In genomic region chr11:54815659-54816058, GRCm38 (mm10) we compare ENCODE assay signal across 32 mouse cellular contexts.
"Had no signal": no experiment of that assay in that cellular context is flagged by ENCODE, and none has a peak within 500 bp of the region (broad histone marks: within the 10 kb centered on the region; RNA-seq: fewer than 3 reads in every experiment).

No protein-coding gene starts in this region.

- H3K4me1 ChIP-seq: limb, embryonic 12.5 days; limb, embryonic 15.5 days; liver, embryonic 12.5 days; liver, embryonic 15.5 days; lung, embryonic 15.5 days had no signal

- H3K27ac ChIP-seq: limb, embryonic 10.5 days; limb, embryonic 12.5 days; limb, embryonic 13.5 days; limb, embryonic 15.5 days; liver, embryonic 12.5 days; liver, embryonic 13.5 days; liver, embryonic 14.5 days; liver, embryonic 15.5 days; lung, embryonic 15.5 days; macrophage; midbrain, embryonic 10.5 days; midbrain, embryonic 12.5 days; midbrain, embryonic 13.5 days; midbrain, embryonic 15.5 days; neural tube, embryonic 12.5 days had no signal

- DNase-seq: left cerebral cortex, postnatal 4 days; liver; liver, embryonic 13.5 days; liver, postnatal 0 days; lung, adult 18-20 months; lung, adult 2 months; lung, embryonic 14.5 days; lung, postnatal 10 days; lung, postnatal 14 days; lung, postnatal 36 days; lung, postnatal 4 days; midbrain, embryonic 14.5 days had no signal

- H3K9me3 ChIP-seq: limb, embryonic 10.5 days; limb, embryonic 12.5 days; limb, embryonic 13.5 days; limb, embryonic 15.5 days; liver, embryonic 12.5 days; liver, embryonic 13.5 days; liver, embryonic 15.5 days; lung, embryonic 15.5 days; midbrain, embryonic 10.5 days; midbrain, embryonic 12.5 days; midbrain, embryonic 13.5 days; midbrain, embryonic 15.5 days; neural tube, embryonic 12.5 days had no signal

- ATAC-seq: liver, embryonic 12.5 days; liver, postnatal 0 days; lung, postnatal 0 days; midbrain, embryonic 13.5 days; midbrain, embryonic 15.5 days; midbrain, embryonic 16.5 days had no signal

- H3K9ac ChIP-seq: limb, embryonic 12.5 days; limb, embryonic 13.5 days; limb, embryonic 15.5 days; liver, embryonic 12.5 days; liver, embryonic 13.5 days; liver, embryonic 14.5 days; liver, embryonic 15.5 days; liver, postnatal 0 days; lung, embryonic 14.5 days; lung, embryonic 15.5 days; midbrain, embryonic 12.5 days; midbrain, embryonic 13.5 days; midbrain, embryonic 15.5 days; neural tube, embryonic 12.5 days had no signal

- H3K4me3 ChIP-seq: limb, embryonic 10.5 days; limb, embryonic 12.5 days; limb, embryonic 13.5 days; limb, embryonic 15.5 days; liver, embryonic 12.5 days; liver, embryonic 13.5 days; liver, embryonic 15.5 days; lung, embryonic 15.5 days; megakaryocyte, embryonic 14.5 days; midbrain, embryonic 10.5 days; midbrain, embryonic 12.5 days; midbrain, embryonic 13.5 days; midbrain, embryonic 15.5 days; myocyte; neural tube, embryonic 12.5 days had no signal

- H3K27me3 ChIP-seq: limb, embryonic 12.5 days; limb, embryonic 13.5 days; limb, embryonic 15.5 days; liver, embryonic 12.5 days; liver, embryonic 13.5 days; liver, embryonic 15.5 days; lung, embryonic 15.5 days; midbrain, embryonic 12.5 days; midbrain, embryonic 13.5 days; midbrain, embryonic 15.5 days; neural tube, embryonic 12.5 days had no signal

- H3K36me3 ChIP-seq: limb, embryonic 10.5 days; limb, embryonic 12.5 days; limb, embryonic 13.5 days; limb, embryonic 15.5 days; liver, embryonic 12.5 days; liver, embryonic 13.5 days; liver, embryonic 15.5 days; lung, embryonic 15.5 days; midbrain, embryonic 10.5 days; midbrain, embryonic 12.5 days; midbrain, embryonic 13.5 days; midbrain, embryonic 15.5 days; neural tube, embryonic 12.5 days had no signal

- H3K4me2 ChIP-seq: limb, embryonic 12.5 days; limb, embryonic 13.5 days; limb, embryonic 15.5 days; liver, embryonic 11.5 days; liver, embryonic 12.5 days; liver, embryonic 13.5 days; liver, embryonic 15.5 days; lung, embryonic 14.5 days; lung, embryonic 15.5 days; midbrain, embryonic 11.5 days; midbrain, embryonic 12.5 days; midbrain, embryonic 13.5 days; midbrain, embryonic 15.5 days; neural tube, embryonic 12.5 days had no signal
